Mouse (Mus musculus): Measurements from ENCODE around the gene Il20.
A peak's percentile ranks its signal among the peaks of the same experiment; 100 is the strongest.

Il20 gene

DNA sequence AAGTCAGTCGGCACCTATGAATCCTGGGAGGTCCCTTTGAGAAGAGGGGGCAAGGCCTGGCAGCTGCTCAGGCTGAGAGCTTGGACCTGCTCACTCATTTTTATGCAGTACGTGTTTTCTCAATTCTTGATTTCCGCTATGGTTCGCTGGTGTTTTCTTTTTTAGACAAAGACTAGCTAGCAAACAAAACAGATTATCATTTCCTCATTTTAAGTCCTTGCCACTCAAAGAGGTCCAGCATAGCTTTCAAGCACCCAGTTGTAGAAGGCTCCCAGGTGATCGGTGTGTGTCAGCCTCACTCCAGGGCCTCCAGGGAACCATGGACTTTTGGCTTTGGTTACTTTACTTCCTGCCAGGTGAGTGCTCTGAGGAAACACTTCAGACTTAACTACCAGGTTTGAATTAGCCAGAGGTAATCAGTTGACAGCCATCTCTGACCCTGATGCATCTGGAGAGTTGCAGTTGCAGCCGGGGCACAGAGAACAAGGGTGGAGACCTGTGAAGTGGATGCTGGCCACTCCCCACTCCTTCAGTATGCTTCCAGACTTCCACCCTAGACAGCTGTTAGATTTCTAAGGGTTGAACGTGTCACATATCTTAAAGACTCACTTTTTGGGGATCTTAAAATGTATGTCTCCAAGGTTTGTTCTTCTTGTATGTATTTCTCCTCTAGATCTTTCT is 45.6 kb downstream of the Il20 start, which contains the start of gene Fcmr:
Gene Fcmr (plus strand): TSS at position 129 of the 681 bp plus-strand sequence.
- no peak for DNase-seq (ENCODE audit: low spot score in 2 of 2)

DNA sequence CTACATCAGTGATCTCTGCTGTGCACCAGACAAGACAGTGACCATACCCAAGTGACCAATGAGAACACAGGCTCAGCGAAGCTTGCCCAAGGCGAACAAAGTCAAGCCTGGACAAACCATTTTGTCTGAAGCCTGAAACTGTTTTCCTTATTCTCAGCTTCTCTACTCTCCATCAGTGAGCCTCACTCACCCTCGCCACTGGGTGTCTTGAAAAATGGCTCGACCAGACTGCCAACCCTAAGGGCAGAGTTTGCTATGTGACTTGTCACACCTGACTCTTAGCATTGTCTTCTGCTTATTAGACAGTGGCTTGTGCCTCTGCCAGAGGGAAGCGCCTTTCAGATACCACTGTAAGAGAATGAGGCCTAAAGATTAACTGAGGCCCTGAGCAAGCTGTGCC is 46.5 kb downstream of the Il20 start:
- no peak for DNase-seq (ENCODE audit: low spot score in 2 of 2)

DNA sequence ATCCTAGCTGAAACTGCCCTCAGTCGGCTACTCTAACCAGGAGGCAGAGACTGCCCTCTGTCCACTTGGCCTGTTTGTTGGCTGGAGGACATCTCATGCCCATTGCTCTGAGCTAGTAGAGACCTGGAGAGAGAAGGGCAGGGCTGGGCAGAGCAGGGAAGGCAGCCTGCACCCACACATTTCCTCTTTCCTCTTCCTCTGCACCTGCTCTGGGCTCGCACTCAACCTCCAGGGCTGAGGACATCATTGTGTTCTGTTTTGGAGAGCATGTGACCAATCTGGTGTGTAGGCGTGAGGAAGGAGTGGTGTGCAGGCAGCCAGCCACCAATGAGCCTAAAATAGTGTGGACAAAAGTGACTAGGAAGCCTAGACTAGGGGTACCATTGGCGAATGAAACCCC is 47.0 kb downstream of the Il20 start:
- peak in 1 of 2 experiments; percentile 9 for DNase-seq (ENCODE audit: low spot score in 2 of 2)

DNA sequence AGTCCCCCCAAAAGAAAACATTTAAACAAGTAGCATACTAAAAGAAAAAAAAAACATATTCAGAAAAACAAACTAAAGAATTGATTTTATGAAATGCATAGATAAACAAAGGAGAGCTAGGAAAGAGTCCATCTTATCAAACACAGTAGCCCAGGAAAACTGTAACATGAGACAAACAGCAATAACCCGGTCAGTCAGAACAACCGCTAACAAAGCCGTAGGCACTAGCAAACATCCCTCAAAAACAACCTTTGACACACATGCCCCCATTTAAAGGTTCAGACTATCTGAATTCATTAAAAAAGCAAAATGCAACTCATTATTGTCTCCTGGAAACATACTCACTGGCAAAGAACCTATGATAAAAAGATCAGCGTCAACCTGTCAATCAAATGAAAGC is 53.8 kb downstream of the Il20 start:
- no peak for DNase-seq (ENCODE audit: low spot score in 2 of 2)

Data from frontal cortex, postnatal 36 days (tissue).